Mouse (Mus musculus) fat pad, adult 2 months (tissue): ENCODE data around the gene Rap1b.

Experiments
- DNase-seq: peaks from one replicate; pipeline ENCODE4 v3.0.0-alpha.2; 2011; ENCODE audit warnings: low read depth, low spot score; ENCODE audit errors: extremely low read depth

Rap1b gene

GRCm38 (mm10) chr10:117773106-117773720 is 72.6 kb downstream of the Rap1b start:
- DNase-seq: no peak

- DNase-seq: no peak
Measured at GRCm38 (mm10) chr10:117772364-117773105, 73.3 kb downstream of the Rap1b start.

DNA sequence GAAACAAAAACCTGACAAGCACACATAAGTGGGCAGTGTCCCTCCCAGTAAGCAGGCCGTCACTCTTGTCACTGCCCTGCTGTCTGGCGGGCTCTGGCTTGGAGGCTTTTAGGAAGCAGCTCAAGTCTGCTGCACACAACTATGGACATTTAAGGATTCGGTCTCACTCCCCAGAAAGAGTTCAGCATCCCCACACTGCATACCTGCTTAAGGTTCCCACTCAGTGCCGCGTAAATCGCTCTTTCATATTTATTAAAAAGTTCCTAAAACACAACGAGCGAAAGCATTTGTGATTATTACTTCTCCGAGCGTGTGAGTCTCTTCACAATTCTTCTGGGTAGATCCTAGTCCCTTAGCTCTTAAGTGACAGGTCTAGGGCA is 74.7 kb downstream of the Rap1b start:
- DNase-seq: no peak

DNA sequence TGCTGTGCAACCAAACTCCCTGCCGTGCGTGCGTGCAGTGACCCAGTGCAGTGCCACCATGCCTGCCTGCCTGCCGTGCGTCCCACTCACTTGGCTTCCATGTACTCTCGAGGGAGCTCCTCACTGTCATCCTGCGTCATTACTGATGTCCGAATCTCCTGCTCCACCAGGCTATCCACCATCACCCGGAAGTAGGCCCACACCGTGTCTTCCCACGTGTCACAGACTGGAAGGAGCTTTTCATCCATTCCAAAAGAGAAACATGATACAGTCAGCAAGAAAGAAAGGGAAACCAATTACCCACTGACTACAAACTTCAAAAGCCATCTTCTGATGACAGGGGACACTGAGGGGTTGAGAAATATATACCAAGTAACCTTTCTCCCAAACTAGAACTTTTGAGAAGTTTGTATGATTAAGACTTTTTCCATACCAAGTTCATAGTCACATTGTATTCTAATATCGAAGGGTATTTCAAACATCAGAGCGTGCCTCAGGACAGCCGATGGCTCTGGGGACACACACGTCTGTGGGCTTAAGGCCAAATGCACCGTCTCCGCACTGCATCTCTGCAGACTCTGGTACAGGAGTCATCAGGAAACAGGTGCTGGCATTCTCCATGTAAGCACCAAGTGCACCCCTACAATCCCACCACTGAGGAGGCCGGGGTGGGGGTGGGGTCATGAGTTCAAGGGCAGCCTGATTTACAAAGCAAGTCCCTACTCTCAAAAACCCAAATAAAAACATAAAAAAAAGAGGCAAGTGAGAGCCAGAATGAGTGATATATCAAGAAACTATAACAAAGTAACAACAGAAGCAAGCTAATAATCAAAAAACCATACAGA is 75.3 kb downstream of the Rap1b start:
- DNase-seq: no peak

GRCm38 (mm10) chr10:117769541-117770285 is 76.1 kb downstream of the Rap1b start:
- no peak for DNase-seq

DNA sequence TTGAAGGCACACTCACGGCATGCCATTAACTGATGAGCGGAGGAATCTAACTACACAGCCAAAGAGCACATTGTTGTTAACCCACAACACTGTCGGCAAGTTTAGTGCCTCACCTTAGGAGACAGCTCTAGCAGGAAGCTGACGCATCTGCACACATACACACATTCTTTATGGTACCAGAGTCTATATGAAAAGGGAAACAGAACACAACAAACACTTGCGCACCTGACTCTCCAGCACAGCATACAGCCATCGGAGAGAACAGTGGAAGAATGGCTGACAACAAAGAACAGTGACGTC is 77.7 kb downstream of the Rap1b start:
- DNase-seq: no peak

- DNase-seq: no peak
Measured at GRCm38 (mm10) chr10:117767286-117768140, 78.3 kb downstream of the Rap1b start.

DNA sequence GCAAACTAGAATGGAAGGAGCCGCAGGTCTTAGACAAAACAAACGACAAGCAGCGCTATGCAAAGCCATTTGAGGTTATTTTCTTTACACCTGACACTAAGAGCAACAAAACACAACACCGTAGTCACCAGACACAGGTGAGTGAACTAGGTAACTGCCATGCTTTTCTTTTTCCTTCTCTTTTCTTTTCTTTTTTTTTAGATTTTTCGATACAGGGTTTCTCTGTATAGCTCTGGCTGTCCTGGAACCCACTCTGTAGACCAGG is 79.0 kb downstream of the Rap1b start:
- DNase-seq: no peak

- no peak for DNase-seq
Measured at GRCm38 (mm10) chr10:117766111-117766895, 79.5 kb downstream of the Rap1b start.

DNA sequence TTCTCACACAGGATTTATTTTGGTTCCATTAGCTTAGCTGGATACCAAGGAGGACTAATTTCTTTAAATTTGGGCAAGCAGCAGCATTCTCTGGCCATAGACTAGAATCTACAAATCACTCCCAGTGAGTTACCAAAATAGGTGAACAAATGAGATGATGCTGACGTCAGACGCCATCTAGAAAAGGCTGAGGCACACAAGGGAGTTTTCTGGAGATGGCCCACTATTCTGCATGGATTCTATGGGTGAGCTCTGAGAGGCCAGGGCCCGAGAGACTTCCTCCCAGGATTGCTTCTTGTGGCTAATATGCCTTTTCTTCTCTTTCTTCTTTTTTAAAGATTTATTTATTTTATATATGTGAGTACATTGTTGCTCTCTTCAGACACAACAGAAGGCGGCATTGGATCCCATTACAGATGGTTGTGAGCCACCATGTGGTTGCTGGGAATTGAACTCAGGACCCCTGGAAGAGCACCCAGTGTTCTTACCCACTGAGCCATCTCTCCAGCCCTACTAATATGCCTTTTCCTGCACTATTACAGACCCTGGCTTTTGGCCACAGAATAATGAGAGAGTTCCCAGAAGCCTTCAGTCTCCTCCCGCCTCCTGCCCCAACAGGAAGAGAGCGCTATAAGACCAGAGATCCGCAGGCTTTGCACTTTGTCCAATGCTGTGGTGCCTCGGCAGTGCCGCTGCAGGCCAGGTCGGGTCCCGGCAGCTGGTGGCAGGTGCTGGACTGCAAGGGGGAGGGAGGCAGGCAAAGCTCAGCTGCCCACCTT is 80.5 kb downstream of the Rap1b start:
- DNase-seq: no peak

DNA sequence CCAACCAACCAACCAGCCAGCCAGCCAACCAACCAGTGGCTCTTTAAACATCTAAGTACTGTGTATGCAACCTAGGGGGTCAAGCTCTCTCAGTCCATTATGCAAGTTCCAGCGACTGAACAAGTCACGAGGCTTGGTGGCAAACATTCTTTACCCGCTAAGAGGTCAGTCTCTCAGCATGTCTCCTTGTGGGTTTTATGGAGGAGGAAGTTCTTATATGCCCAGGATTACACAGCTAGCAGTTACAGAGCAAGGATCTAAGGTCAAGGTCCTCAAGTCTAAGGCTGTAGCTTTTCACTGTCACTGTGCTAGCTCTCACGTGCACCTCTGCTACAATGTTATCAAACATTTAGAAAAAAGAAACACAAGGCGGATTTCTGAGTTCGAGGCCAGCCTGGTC is 81.2 kb downstream of the Rap1b start:
- no peak for DNase-seq
